Mouse (Mus musculus) urinary bladder, postnatal 4 days (tissue): ENCODE measurements around the gene Zfp444.
"Not testable (repeated sequence)": the region's sequence is repeated elsewhere in the genome, so short reads cannot be mapped to it uniquely, and the experiment has no call there.

Experiments used
- DNase-seq, 2 experiments: peaks; one replicate each; pipeline ENCODE4 v3.0.0; 2021 to 2022; ENCODE audit warnings: low spot score in 2 of 2

The Zfp444 gene

DNA sequence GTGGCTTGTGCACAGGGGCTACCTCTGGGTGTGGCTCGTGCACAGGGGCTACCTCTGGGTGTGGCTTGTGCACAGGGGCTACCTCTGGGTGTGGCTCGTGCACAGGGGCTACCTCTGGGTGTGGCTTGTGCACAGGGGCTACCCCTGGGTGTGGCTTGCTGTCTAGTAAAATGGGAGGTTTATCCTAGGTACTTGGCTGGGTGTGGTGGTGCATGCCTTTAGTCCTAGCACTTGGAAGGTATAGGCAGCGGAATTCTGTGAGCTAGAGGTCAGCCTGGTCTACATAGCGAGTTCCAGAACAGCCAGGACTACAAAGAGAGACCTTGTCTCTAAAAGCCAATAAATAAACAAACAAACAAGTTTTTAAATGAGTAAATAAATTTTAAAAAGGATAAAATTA is 42.7 kb downstream of the Zfp444 start:
- not testable (repeated sequence) for DNase-seq

DNA sequence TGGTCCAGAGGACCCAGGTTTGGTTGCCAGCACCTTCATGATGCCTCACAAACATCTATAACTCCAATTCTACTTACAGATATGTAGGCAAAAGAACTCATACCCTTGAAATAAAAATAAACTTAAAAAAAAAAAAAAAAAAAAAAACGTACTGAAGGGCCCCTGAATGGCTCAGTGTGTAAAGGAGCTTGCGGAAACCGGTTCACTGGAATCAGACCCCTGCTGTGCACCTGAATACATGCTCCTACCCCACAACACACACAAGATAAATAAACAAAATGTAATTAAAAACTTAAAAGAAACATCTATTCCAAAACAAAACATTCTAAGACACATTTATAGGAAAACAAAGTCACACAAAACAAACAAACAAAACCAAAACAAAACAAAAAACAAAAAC is 48.1 kb downstream of the Zfp444 start:
- no peak for DNase-seq

DNA sequence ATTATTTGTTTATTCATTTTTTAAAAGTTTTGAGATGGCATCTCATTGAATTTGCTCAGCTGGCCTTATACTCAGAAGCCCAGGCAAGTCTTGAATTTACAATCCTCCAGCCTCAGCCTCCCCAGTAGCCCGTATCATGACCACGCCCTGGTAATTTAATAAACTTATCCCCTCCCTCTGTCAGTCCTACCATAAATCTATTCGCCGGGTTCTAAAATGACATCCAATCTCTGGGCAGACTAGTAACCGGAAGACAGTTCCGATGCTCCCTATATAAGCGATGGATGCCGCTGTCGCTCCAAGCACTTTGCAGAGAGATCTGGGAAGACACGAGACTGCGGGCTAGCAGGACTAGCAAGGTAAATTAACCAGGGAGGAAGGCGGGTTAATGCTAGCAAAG is 50.0 kb downstream of the Zfp444 start, which contains the start of gene Zscan5b:
Gene Zscan5b (plus strand): TSS at position 301 of the 400 bp plus-strand sequence.
- DNase-seq, result no peak

DNA sequence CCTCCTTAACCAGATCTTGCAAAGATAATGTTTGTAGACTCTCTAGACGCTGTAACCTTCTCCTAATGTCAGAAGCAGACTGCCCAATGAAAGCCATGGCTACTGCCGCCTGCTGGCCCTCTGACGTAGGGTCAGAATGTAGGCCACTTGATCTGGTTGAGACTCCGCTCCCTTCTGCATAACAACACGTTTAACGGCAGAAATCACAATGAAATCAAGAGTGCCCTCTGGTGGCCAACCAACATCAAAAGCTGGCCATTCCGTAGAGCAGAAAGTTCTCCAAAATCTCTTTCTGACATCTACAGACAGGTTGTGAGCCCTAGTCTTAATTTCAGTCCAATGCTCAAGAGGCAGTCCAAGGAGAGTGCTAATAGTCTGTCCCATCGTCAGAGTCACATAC is 56.5 kb downstream of the Zfp444 start:
- not testable (repeated sequence) for DNase-seq

DNA sequence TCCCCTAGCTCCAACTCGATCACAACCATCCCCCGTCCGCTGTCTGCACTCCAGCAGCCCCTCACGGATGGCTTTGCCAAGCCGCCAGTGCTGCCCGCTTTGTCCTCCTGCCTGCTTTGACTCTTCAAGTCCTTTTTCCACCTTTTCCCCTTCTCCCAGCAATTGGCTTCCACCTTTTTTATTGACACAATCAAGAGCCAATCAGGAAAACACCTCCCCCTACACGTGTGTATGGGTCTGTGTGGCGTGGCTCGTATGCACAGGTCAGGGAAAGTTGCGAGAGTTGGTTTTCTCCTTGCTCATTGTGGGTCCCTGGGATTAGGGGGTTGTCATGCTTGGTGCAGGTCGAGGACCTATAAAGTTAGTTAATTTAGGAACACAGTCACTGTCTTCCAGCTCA is 67.8 kb downstream of the Zfp444 start:
- DNase-seq, result no peak

DNA sequence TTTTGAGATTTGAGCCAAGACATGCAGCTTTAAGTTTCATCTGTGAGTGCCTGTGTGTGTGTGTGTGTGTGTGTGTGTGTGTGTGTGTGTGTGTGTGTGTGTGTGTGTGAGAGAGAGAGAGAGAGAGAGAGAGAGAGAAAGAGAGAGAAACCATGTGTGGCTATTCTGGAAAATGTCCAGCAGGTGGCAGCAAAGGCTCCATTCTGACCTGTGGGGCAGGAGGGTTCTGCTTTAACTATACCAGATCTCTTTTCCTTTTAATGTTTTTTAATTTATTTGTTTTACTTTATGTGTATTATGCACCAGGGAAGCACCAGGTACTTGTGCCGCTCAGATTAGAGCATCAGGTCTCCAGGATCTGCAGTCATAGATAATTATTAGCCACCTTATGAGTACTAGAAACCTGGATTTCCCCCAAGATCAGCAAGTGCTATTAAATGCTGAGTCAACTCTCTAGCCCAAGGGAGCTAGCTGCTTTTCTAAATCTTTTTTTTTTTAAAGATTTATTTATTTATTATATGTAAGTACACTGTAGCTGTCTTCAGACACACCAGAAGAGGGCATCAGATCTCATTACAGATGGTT is 68.9 kb downstream of the Zfp444 start:
- not testable (repeated sequence) for DNase-seq
